In the genomic region with DNA sequence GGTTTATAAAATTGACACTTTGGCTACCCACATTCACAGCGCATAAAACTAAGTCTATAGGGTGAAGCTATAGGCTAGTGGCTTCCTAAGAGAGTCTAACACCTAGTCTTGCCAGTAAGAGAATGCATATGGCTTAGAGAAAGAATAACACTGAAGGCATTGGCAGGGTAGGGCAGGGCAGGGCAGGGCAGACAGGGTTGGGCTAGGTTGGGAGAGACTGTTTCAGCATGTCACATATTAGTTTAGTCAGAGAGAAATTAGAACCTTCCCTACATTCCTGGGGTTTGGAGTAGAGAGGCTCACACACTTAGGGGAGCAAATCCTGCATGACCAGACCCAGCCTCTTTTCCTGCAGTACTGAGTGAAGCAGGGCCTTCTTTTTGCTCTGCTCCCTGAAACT, we compare ENCODE assay signal across 23 mouse cellular contexts. TPM values are rescaled to one million over a fixed set of nuclear protein-coding genes. Genes with fewer than 3 reads are reported as not detected.
A peak's percentile ranks its signal among the peaks of the same experiment; 100 is the strongest.
DNase-seq lines count a peak whose midpoint lies in the region; ATAC-seq and TF ChIP-seq lines count a peak whose summit lies in the region.
"Had no signal": no experiment of that assay in that cellular context is flagged by ENCODE, and none has a peak within 500 bp of the region (broad histone marks: within the 10 kb centered on the region; RNA-seq: fewer than 3 reads in every experiment).

No protein-coding gene starts in this region.

- TF ChIP-seq CTCF in intestine, postnatal 0 days (IDR thresholded peaks at IDR 0.05; ENCODE audit: low read depth): no peak
- no peak for TF ChIP-seq CTCF in small intestine, adult 2 months (IDR thresholded peaks at IDR 0.05; ENCODE audit: extremely low read depth, insufficient read length, insufficient replicate concordance, low read depth, low read length)

- peak overlapping the region; percentile 90 for H3K4me2 ChIP-seq in heart, embryonic 16.5 days (ENCODE audit: low read depth, low read length)
- H3K4me2 ChIP-seq in intestine, postnatal 0 days (replicated peaks; ENCODE audit: low read depth): no peak overlapping the region
- H3K4me2 ChIP-seq: liver, embryonic 12.5 days; neural tube, embryonic 15.5 days had no signal

- peak overlapping the region; percentile 91 for H3K27ac ChIP-seq in heart, embryonic 10.5 days
- peak overlapping the region; percentile 92 for H3K27ac ChIP-seq in heart, embryonic 16.5 days (ENCODE audit: low read length)
- H3K27ac ChIP-seq in intestine, postnatal 0 days (ENCODE audit: low read depth, low read length): peak overlapping the region; percentile 76; the same call in 1 of the 2 replicates
- peak overlapping the region; percentile 72; the same call in 1 of the 2 replicates for H3K27ac ChIP-seq in small intestine, adult 2 months (ENCODE audit: insufficient read depth, low read depth, low read length)
- H3K27ac ChIP-seq: forebrain, embryonic 10.5 days; hindbrain, postnatal 0 days; left cerebral cortex, adult 2 months; liver, embryonic 12.5 days; midbrain, embryonic 10.5 days; neural tube, embryonic 15.5 days had no signal

- no peak for ATAC-seq in heart, embryonic 16.5 days (replicated peaks; ENCODE audit: extremely low read depth, insufficient read depth, low FRiP score)
- ATAC-seq in intestine, postnatal 0 days: no peak
- ATAC-seq: forebrain, embryonic 16.5 days; hindbrain, postnatal 0 days; liver, embryonic 12.5 days had no signal

- intact Hi-C loops in heart, postnatal 25 days (cut with DNase I): loop anchor here (10.0 kb wide), 1 partner anchor 273 kb away; the partner anchor contains the start of gene Mrps16

- WGBS in heart, embryonic 10.5 days: 65% methylated on average over 1 of the region's 1 CpGs
- 63% methylated on average over 1 of the region's 1 CpGs for WGBS in heart, embryonic 16.5 days
- WGBS in intestine, postnatal 0 days: 78% methylated on average over 1 of the region's 1 CpGs
- WGBS in small intestine, adult 2 months: 79% methylated on average over 1 of the region's 1 CpGs

- peak overlapping the region; percentile 49 for H3K4me3 ChIP-seq in heart, embryonic 10.5 days
- peak overlapping the region; percentile 53 for H3K4me3 ChIP-seq in heart, embryonic 16.5 days (ENCODE audit: low read length)
- no peak overlapping the region for H3K4me3 ChIP-seq in intestine, postnatal 0 days (ENCODE audit: low read depth, low read length)
- H3K4me3 ChIP-seq in small intestine, adult 2 months (ENCODE audit: low read depth, low read length): no peak overlapping the region
- H3K4me3 ChIP-seq: forebrain, embryonic 10.5 days; left cerebral cortex, adult 2 months; liver, embryonic 12.5 days; midbrain, embryonic 10.5 days; neural tube, embryonic 15.5 days had no signal

- no peak for DNase-seq in heart, embryonic 10.5 days (ENCODE audit: low spot score)
- no peak for DNase-seq in heart, postnatal 25 days (ENCODE audit: low spot score)
- DNase-seq in heart, adult 18-20 months: no peak
- no peak for DNase-seq in thymus, postnatal 0 days (ENCODE audit: low spot score)
- DNase-seq in testis, postnatal 14 days (ENCODE audit: low spot score): no peak
- DNase-seq: adrenal gland, postnatal 25 days; cerebellum, adult 9-10 months; lung, adult 18-20 months; lung, postnatal 10 days; thymus, postnatal 36 days had no signal

- H3K27me3 ChIP-seq in heart, embryonic 10.5 days (ENCODE audit: insufficient read depth, poor library complexity, severe bottlenecking): peaks cover 4% of the 10 kb centered on the region; the same call in 1 of the 2 replicates
- H3K27me3 ChIP-seq in heart, embryonic 16.5 days (ENCODE audit: control insufficient read depth, insufficient read depth, low read length): no peaks in the 10 kb centered on the region
- H3K27me3 ChIP-seq in intestine, postnatal 0 days (replicated peaks; ENCODE audit: control insufficient read depth, insufficient read depth, low read length): 0 out of 2 replicates have a peak, but pooled peaks cover under 1% of the 10 kb centered on the region
- H3K27me3 ChIP-seq in small intestine, adult 2 months (ENCODE audit: control insufficient read depth, insufficient read depth, low read length): no peaks in the 10 kb centered on the region

- peaks cover 3% of the 10 kb centered on the region; the same call in 1 of the 2 replicates for H3K36me3 ChIP-seq in heart, embryonic 10.5 days
- no peaks in the 10 kb centered on the region for H3K36me3 ChIP-seq in heart, embryonic 16.5 days (ENCODE audit: control insufficient read depth, insufficient read depth)
- no peaks in the 10 kb centered on the region for H3K36me3 ChIP-seq in intestine, postnatal 0 days (ENCODE audit: control insufficient read depth, insufficient read depth)
- H3K36me3 ChIP-seq in small intestine, adult 2 months (ENCODE audit: control insufficient read depth, insufficient read depth, low read length): no peaks in the 10 kb centered on the region
- H3K36me3 ChIP-seq: forebrain, embryonic 10.5 days; liver, embryonic 12.5 days; midbrain, embryonic 10.5 days; neural tube, embryonic 15.5 days had no signal

- H3K9ac ChIP-seq in heart, embryonic 16.5 days (ENCODE audit: low read length): peak overlapping the region; percentile 81
- peak overlapping the region; percentile 22; the same call in 1 of the 2 replicates for H3K9ac ChIP-seq in intestine, postnatal 0 days (ENCODE audit: low read depth, low read length)
- H3K9ac ChIP-seq: liver, embryonic 12.5 days; neural tube, embryonic 15.5 days had no signal

- no peaks in the 10 kb centered on the region for H3K9me3 ChIP-seq in heart, embryonic 10.5 days
- H3K9me3 ChIP-seq in heart, embryonic 16.5 days (replicated peaks; ENCODE audit: control insufficient read depth, low read length): no peaks in the 10 kb centered on the region
- H3K9me3 ChIP-seq in intestine, postnatal 0 days (ENCODE audit: control insufficient read depth): no peaks in the 10 kb centered on the region
- H3K9me3 ChIP-seq: forebrain, embryonic 10.5 days; liver, embryonic 12.5 days; midbrain, embryonic 10.5 days; neural tube, embryonic 15.5 days had no signal

- peaks cover 42% of the 10 kb centered on the region for H3K4me1 ChIP-seq in heart, embryonic 10.5 days
- H3K4me1 ChIP-seq in heart, embryonic 16.5 days (ENCODE audit: control insufficient read depth, insufficient read depth, low read length): peaks cover 18% of the 10 kb centered on the region
- H3K4me1 ChIP-seq in intestine, postnatal 0 days (replicated peaks; ENCODE audit: control insufficient read depth, insufficient read depth, low read length): no peaks in the 10 kb centered on the region
- peaks cover 10% of the 10 kb centered on the region for H3K4me1 ChIP-seq in small intestine, adult 2 months (ENCODE audit: control insufficient read depth, insufficient read depth, insufficient read length, low read length)

- no peak for TF ChIP-seq POLR2A in small intestine, adult 2 months (IDR thresholded peaks at IDR 0.05; ENCODE audit: low read depth, low read length)

RNA-seq across cellular contexts. Expression of gene Synpo2l, which starts 0.7 kb away (rescaled TPM):
- polyA plus RNA-seq in heart, embryonic 10.5 days (2016; fragmentation: Nextera tagmentation; extraction: Ambion mirVana): 87.0 and 172 TPM in 2 replicates
- 100 to 1,000 TPM; 128 to 138 TPM for total RNA-seq in heart, postnatal 25 days (2021)
- polyA plus RNA-seq in heart, embryonic 16.5 days (2015; fragmentation: Nextera tagmentation; extraction: Ambion mirVana): 172 and 183 TPM in 2 replicates
- 10 to 100 TPM; 87.3 to 87.9 TPM for total RNA-seq in heart, adult 18-20 months (2021)
- 0.23 and 0.27 TPM in 2 replicates for polyA plus RNA-seq in intestine, postnatal 0 days (2015; fragmentation: Nextera tagmentation; extraction: Ambion mirVana)
- 0.06 TPM in 1 of 2 replicates, not detected in the other for polyA plus RNA-seq in small intestine, adult 2 months (2012; rRNA removed)
- polyA plus RNA-seq in thymus, postnatal 0 days (2015; fragmentation: Nextera tagmentation; extraction: Ambion mirVana): 0.22 and 0.30 TPM in 2 replicates

RNA-seq across cellular contexts. Expression of gene Sec24c, which starts 6.6 kb away (rescaled TPM):
- 101 and 113 TPM in 2 replicates for polyA plus RNA-seq in heart, embryonic 10.5 days (2016; fragmentation: Nextera tagmentation; extraction: Ambion mirVana)
- total RNA-seq in heart, postnatal 25 days (2021): 100 to 1,000 TPM in 1 of 2 experiments, 10 to 100 TPM in 1; 96.8 to 107 TPM
- polyA plus RNA-seq in heart, embryonic 16.5 days (2015; fragmentation: Nextera tagmentation; extraction: Ambion mirVana): 73.2 and 76.2 TPM in 2 replicates
- total RNA-seq in heart, adult 18-20 months (2021): 10 to 100 TPM; 95.8 to 97.9 TPM
- polyA plus RNA-seq in intestine, postnatal 0 days (2015; fragmentation: Nextera tagmentation; extraction: Ambion mirVana): 51.0 and 53.8 TPM in 2 replicates
- polyA plus RNA-seq in small intestine, adult 2 months (2012; rRNA removed): 161 and 233 TPM in 2 replicates
- polyA plus RNA-seq in thymus, postnatal 0 days (2015; fragmentation: Nextera tagmentation; extraction: Ambion mirVana): 52.2 and 56.8 TPM in 2 replicates

RNA-seq across cellular contexts. Expression of gene Myoz1, which starts 11.1 kb away (rescaled TPM):
- 22.8 and 30.3 TPM in 2 replicates for polyA plus RNA-seq in heart, embryonic 10.5 days (2016; fragmentation: Nextera tagmentation; extraction: Ambion mirVana)
- total RNA-seq in heart, postnatal 25 days (2021): under 1 TPM; 0.39 to 0.67 TPM
- 12.0 and 14.9 TPM in 2 replicates for polyA plus RNA-seq in heart, embryonic 16.5 days (2015; fragmentation: Nextera tagmentation; extraction: Ambion mirVana)
- total RNA-seq in heart, adult 18-20 months (2021): under 1 TPM; 0.35 to 0.54 TPM
- polyA plus RNA-seq in intestine, postnatal 0 days (2015; fragmentation: Nextera tagmentation; extraction: Ambion mirVana): not detected in 2 replicates
- not detected in 2 replicates for polyA plus RNA-seq in small intestine, adult 2 months (2012; rRNA removed)
- 0.52 and 0.59 TPM in 2 replicates for polyA plus RNA-seq in thymus, postnatal 0 days (2015; fragmentation: Nextera tagmentation; extraction: Ambion mirVana)
- total RNA-seq: adrenal gland, postnatal 25 days; ES-E14; hindbrain, postnatal 0 days; left cerebral cortex, adult 2 months; midbrain, postnatal 0 days had no signal
- polyA plus RNA-seq: forebrain, embryonic 16.5 days; hindbrain, embryonic 11.5 days; hindbrain, postnatal 0 days; liver, embryonic 12.5 days; midbrain, embryonic 10.5 days had no signal

RNA-seq across cellular contexts. Expression of gene Usp54, which starts 26.6 kb away (rescaled TPM):
- 7.3 and 7.5 TPM in 2 replicates for polyA plus RNA-seq in heart, embryonic 10.5 days (2016; fragmentation: Nextera tagmentation; extraction: Ambion mirVana)
- total RNA-seq in heart, postnatal 25 days (2021): 10 to 100 TPM; 16.6 to 17.6 TPM
- polyA plus RNA-seq in heart, embryonic 16.5 days (2015; fragmentation: Nextera tagmentation; extraction: Ambion mirVana): 3.8 and 4.5 TPM in 2 replicates
- total RNA-seq in heart, adult 18-20 months (2021): 10 to 100 TPM; 12.0 to 14.4 TPM
- 2.2 and 2.6 TPM in 2 replicates for polyA plus RNA-seq in intestine, postnatal 0 days (2015; fragmentation: Nextera tagmentation; extraction: Ambion mirVana)
- polyA plus RNA-seq in small intestine, adult 2 months (2012; rRNA removed): 1.2 and 1.4 TPM in 2 replicates
- polyA plus RNA-seq in thymus, postnatal 0 days (2015; fragmentation: Nextera tagmentation; extraction: Ambion mirVana): 1.6 and 1.8 TPM in 2 replicates

RNA-seq across cellular contexts. Expression of gene Fut11, which starts 27.3 kb away (rescaled TPM):
- 18.4 and 19.5 TPM in 2 replicates for polyA plus RNA-seq in heart, embryonic 10.5 days (2016; fragmentation: Nextera tagmentation; extraction: Ambion mirVana)
- 1 to 10 TPM; 6.0 to 7.4 TPM for total RNA-seq in heart, postnatal 25 days (2021)
- 20.5 and 20.6 TPM in 2 replicates for polyA plus RNA-seq in heart, embryonic 16.5 days (2015; fragmentation: Nextera tagmentation; extraction: Ambion mirVana)
- total RNA-seq in heart, adult 18-20 months (2021): 1 to 10 TPM; 4.6 to 6.1 TPM
- polyA plus RNA-seq in intestine, postnatal 0 days (2015; fragmentation: Nextera tagmentation; extraction: Ambion mirVana): 7.4 and 8.4 TPM in 2 replicates
- 6.4 and 13.7 TPM in 2 replicates for polyA plus RNA-seq in small intestine, adult 2 months (2012; rRNA removed)
- polyA plus RNA-seq in thymus, postnatal 0 days (2015; fragmentation: Nextera tagmentation; extraction: Ambion mirVana): 12.2 and 13.3 TPM in 2 replicates

Comparison
In these comparisons a context has a peak if more than half of its experiments do, and no peak if none do; other contexts are left out.
1. H3K4me3 ChIP-seq: peak in heart, embryonic 10.5 days (single experiment) and heart, embryonic 16.5 days (single experiment); none in intestine, postnatal 0 days (single experiment) and small intestine, adult 2 months (single experiment).
2. RNA of gene Synpo2l, which starts 0.7 kb away (polyA plus RNA-seq): 172 to 183 TPM in heart, embryonic 16.5 days and 87.0 to 172 TPM in heart, embryonic 10.5 days; 0.22 to 0.30 TPM in thymus, postnatal 0 days, 0.23 to 0.27 TPM in intestine, postnatal 0 days and 0.06 TPM in small intestine, adult 2 months; every median in the first group is over 10 times any median in the second.
3. Peak in every context shown above with its lines, with median percentiles within 50 percentile points of each other: H3K27ac ChIP-seq.